Mouse (Mus musculus): ENCODE data around the gene Elmo1. TPM values are rescaled to one million over a fixed set of nuclear protein-coding genes. Genes with fewer than 3 reads are reported as not detected.

Elmo1 gene
- polyA plus RNA-seq, 1 experiment from 2014 or later, result 12.3 TPM

DNA sequence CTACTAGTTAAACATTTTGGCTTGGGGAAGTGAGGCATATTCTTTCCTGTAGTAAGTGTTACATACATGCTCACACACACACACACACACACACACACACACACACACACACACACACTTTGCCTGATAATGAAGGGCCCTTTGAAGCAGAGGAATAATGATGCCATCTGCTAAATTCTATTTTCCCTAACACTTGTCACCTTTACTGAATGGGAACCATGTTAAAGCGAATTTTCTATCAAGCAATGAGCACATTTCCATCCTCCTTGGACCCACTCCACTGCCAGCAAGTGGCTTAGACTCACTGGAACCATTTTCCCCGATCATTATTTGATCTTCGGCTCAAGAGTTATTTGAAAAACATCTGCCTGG, 8.2 kb downstream of the Elmo1 start:
- H3K9ac ChIP-seq (ENCODE audit: low read length), result no peak overlapping the region
- no peak overlapping the region for H3K4me3 ChIP-seq (ENCODE audit: low read depth, low read length)
- ATAC-seq (replicated peaks; ENCODE audit: low FRiP score), result no peak
- H3K9me3 ChIP-seq (ENCODE audit: control insufficient read depth, low read length), result no peaks in the 10 kb centered on the region
- H3K27ac ChIP-seq (ENCODE audit: low read depth, low read length), result no peak overlapping the region
- 80% methylated on average over 3 of the region's 3 CpGs for WGBS
- H3K4me2 ChIP-seq (ENCODE audit: low read depth, low read length, severe bottlenecking), result no peak overlapping the region
- H3K27me3 ChIP-seq (ENCODE audit: control insufficient read depth, insufficient read depth, low read length), result no peaks in the 10 kb centered on the region
- no peaks in the 10 kb centered on the region for H3K36me3 ChIP-seq (ENCODE audit: control insufficient read depth, insufficient read depth, low read length)
- DNase-seq (ENCODE audit: low spot score), result no peak
- H3K4me1 ChIP-seq (replicated peaks; ENCODE audit: control insufficient read depth, insufficient read depth, low read length), result no peaks in the 10 kb centered on the region

DNA sequence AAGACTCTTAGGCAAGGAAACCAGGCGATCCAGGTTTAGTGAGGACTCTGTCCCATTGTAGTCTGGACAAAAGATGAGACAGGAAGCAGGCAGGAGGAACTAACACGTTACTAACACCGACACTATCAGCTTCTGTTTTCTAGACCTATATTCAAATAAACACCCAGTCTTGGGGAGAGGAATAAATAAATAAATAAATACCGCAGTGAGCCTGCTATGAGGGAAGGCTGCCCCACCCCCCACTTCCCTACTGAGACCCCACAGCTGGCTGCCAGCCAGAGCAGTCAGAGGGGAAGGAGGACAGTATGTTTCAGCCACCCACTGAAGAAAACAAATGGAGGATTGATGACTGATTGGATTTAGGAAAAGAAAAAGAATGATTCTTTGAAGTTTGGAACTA, 9.2 kb downstream of the Elmo1 start:
- H3K9ac ChIP-seq (ENCODE audit: low read length), result no peak overlapping the region
- no peak overlapping the region; the same call in 1 of the 2 replicates for H3K27ac ChIP-seq (ENCODE audit: low read depth, low read length)
- ATAC-seq (replicated peaks; ENCODE audit: low FRiP score) (no peak), DNase-seq (ENCODE audit: low spot score) (no peak)
- H3K27me3 ChIP-seq (ENCODE audit: control insufficient read depth, insufficient read depth, low read length), result no peaks in the 10 kb centered on the region
- no peaks in the 10 kb centered on the region for H3K4me1 ChIP-seq (replicated peaks; ENCODE audit: control insufficient read depth, insufficient read depth, low read length)
- H3K9me3 ChIP-seq (ENCODE audit: control insufficient read depth, low read length), result no peaks in the 10 kb centered on the region
- no peak overlapping the region for H3K4me3 ChIP-seq (ENCODE audit: low read depth, low read length)
- H3K4me2 ChIP-seq (ENCODE audit: low read depth, low read length, severe bottlenecking), result no peak overlapping the region
- WGBS, result 3% methylated on average over 4 of the region's 4 CpGs
- H3K36me3 ChIP-seq (ENCODE audit: control insufficient read depth, insufficient read depth, low read length), result no peaks in the 10 kb centered on the region

DNA sequence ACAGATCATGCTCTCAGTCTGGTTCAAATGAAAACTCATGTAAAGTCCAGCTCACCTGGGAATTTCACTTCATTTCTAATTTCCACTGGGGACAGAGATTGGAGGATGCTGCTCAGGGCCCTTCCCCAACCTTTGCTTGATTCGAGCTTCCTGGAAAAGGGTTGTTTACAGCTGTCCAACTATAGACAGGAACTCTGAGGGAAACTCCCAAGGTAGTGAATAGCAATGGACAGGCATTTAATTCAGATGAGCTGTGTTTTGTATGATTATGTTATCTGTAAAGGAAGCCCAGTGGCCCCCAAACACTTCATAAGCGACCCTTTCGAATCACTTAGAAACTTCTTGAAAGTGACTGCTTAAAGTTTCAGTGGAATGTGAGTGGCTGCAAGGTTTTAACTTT, 10.0 kb downstream of the Elmo1 start:
- ATAC-seq (replicated peaks; ENCODE audit: low FRiP score), result no peak
- Histone ChIP-seq H3K4me1 (replicated peaks; ENCODE audit: control insufficient read depth, insufficient read depth, low read length) (no peaks in the 10 kb centered on the region), H3K9me3 (ENCODE audit: control insufficient read depth, low read length) (no peaks in the 10 kb centered on the region), H3K27ac (ENCODE audit: low read depth, low read length) (no peak overlapping the region), H3K4me2 (ENCODE audit: low read depth, low read length, severe bottlenecking) (no peak overlapping the region), H3K36me3 (ENCODE audit: control insufficient read depth, insufficient read depth, low read length) (no peaks in the 10 kb centered on the region), H3K4me3 (ENCODE audit: low read depth, low read length) (no peak overlapping the region), H3K9ac (ENCODE audit: low read length) (no peak overlapping the region), H3K27me3 (ENCODE audit: control insufficient read depth, insufficient read depth, low read length) (no peaks in the 10 kb centered on the region)
- WGBS, result 87% methylated on average over 3 of the region's 3 CpGs
- DNase-seq (ENCODE audit: low spot score), result no peak

DNA sequence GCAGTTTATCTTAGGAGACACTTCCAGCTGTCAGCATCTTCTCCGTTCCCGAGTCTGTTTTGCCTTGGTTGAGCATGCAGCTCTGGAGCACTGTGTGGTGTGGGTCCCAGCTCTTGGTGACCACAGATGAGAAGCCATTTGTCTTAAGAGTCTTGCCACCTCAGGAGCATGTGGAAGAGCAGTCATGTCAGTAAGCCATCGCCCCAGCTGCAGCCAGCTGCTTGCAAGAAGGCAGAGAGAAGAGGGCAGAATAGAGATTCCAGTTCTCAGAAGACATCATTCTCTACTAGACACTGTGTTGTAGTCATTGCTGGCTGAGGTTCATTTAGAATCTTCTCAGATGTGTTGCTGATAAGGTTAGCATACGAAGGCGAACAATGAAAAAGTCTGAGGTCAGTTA, 11.3 kb downstream of the Elmo1 start:
- H3K4me2 ChIP-seq (ENCODE audit: low read depth, low read length, severe bottlenecking), result no peak overlapping the region
- no peaks in the 10 kb centered on the region for H3K36me3 ChIP-seq (ENCODE audit: control insufficient read depth, insufficient read depth, low read length)
- no peaks in the 10 kb centered on the region for H3K4me1 ChIP-seq (replicated peaks; ENCODE audit: control insufficient read depth, insufficient read depth, low read length)
- no peak overlapping the region for H3K9ac ChIP-seq (ENCODE audit: low read length)
- H3K4me3 ChIP-seq (ENCODE audit: low read depth, low read length), result no peak overlapping the region
- 92% methylated on average over 5 of the region's 5 CpGs for WGBS
- H3K9me3 ChIP-seq (ENCODE audit: control insufficient read depth, low read length), result no peaks in the 10 kb centered on the region
- ATAC-seq (replicated peaks; ENCODE audit: low FRiP score) (no peak), DNase-seq (ENCODE audit: low spot score) (no peak)
- no peaks in the 10 kb centered on the region for H3K27me3 ChIP-seq (ENCODE audit: control insufficient read depth, insufficient read depth, low read length)
- no peak overlapping the region for H3K27ac ChIP-seq (ENCODE audit: low read depth, low read length)

DNA sequence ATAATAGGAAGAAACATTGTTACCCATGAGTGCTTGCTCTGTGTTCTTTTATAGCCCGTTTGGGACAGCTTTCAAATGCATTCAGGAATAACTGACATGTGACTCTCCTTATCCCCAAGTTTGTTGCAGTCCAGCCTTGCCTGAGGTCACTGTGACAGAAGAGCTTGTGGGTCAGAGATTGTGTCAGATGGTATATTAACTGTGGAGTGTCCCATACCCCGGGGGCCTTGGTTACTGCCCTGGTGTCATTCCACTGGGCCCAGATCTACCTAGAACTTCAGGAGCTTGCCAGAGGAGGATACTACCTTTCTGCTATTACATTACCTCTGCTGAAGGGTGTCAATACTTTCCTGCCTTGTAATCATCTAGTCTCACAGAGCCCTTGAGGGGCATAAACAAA, 14.4 kb downstream of the Elmo1 start:
- no peaks in the 10 kb centered on the region for H3K36me3 ChIP-seq (ENCODE audit: control insufficient read depth, insufficient read depth, low read length)
- H3K27me3 ChIP-seq (ENCODE audit: control insufficient read depth, insufficient read depth, low read length), result no peaks in the 10 kb centered on the region
- no peaks in the 10 kb centered on the region for H3K9me3 ChIP-seq (ENCODE audit: control insufficient read depth, low read length)
- no peak overlapping the region for H3K4me2 ChIP-seq (ENCODE audit: low read depth, low read length, severe bottlenecking)
- ATAC-seq (replicated peaks; ENCODE audit: low FRiP score), result no peak
- H3K9ac ChIP-seq (ENCODE audit: low read length), result no peak overlapping the region
- H3K27ac ChIP-seq (ENCODE audit: low read depth, low read length), result no peak overlapping the region
- H3K4me1 ChIP-seq (replicated peaks; ENCODE audit: control insufficient read depth, insufficient read depth, low read length), result no peaks in the 10 kb centered on the region
- no peak for DNase-seq (ENCODE audit: low spot score)
- H3K4me3 ChIP-seq (ENCODE audit: low read depth, low read length), result no peak overlapping the region
- 79% methylated on average over 2 of the region's 2 CpGs for WGBS

DNA sequence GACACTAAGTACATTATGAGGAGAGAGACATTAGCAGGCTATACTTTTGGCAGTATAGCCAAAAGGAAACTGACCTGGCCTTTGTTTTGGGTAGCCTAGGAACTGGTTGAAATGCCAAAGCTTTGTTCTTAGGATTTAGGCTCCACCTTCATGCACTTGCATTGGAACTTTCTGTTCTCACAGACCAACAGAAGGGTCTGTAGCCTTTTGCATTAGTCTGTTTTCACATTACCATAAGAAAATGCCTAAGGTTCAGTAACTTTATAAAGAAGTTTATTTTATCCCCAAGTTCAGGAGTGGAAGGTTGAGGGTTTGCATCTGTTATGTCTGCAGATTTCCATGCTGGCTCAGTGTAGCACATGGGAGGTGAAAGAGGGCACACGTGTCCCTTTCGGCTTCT, 15.6 kb downstream of the Elmo1 start:
- no peak overlapping the region for H3K4me3 ChIP-seq (ENCODE audit: low read depth, low read length)
- H3K36me3 ChIP-seq (ENCODE audit: control insufficient read depth, insufficient read depth, low read length), result no peaks in the 10 kb centered on the region
- ATAC-seq (replicated peaks; ENCODE audit: low FRiP score) (no peak), DNase-seq (ENCODE audit: low spot score) (no peak)
- H3K27me3 ChIP-seq (ENCODE audit: control insufficient read depth, insufficient read depth, low read length), result no peaks in the 10 kb centered on the region
- H3K9ac ChIP-seq (ENCODE audit: low read length), result no peak overlapping the region
- H3K9me3 ChIP-seq (ENCODE audit: control insufficient read depth, low read length), result no peaks in the 10 kb centered on the region
- H3K4me2 ChIP-seq (ENCODE audit: low read depth, low read length, severe bottlenecking), result no peak overlapping the region
- no peak overlapping the region for H3K27ac ChIP-seq (ENCODE audit: low read depth, low read length)
- WGBS, result 95% methylated on average over 2 of the region's 2 CpGs
- no peaks in the 10 kb centered on the region for H3K4me1 ChIP-seq (replicated peaks; ENCODE audit: control insufficient read depth, insufficient read depth, low read length)

DNA sequence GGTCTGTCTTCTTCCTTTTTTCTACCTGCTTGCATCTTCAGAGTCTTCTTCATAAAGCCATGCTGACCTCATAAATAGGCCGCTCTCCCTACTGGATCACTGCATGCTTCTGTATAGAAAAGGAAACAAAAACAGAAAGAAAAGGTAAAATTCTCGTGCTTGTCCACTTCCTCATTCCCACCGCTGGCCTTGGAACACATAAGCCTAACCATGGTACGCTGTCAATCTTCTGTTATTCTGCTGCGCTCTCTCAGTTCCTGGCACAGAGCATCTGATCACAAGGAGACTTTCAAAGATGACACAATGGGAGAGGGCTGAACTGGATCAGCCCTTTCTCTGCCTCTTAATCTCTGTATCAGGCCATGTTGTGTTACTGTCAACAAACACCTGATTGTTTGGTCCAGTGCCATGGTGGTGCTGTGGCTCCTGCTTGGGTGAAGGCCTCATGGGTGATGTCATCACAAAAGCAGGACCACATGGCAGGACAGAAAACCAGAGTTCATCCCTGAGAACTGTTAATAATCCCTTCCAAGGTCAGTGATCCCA, 17.6 kb downstream of the Elmo1 start:
- WGBS, result 91% methylated on average over 5 of the region's 5 CpGs
- Histone ChIP-seq H3K27ac (ENCODE audit: low read depth, low read length) (no peak overlapping the region), H3K4me2 (ENCODE audit: low read depth, low read length, severe bottlenecking) (no peak overlapping the region), H3K4me3 (ENCODE audit: low read depth, low read length) (no peak overlapping the region), H3K4me1 (replicated peaks; ENCODE audit: control insufficient read depth, insufficient read depth, low read length) (no peaks in the 10 kb centered on the region), H3K9ac (ENCODE audit: low read length) (no peak overlapping the region), H3K9me3 (ENCODE audit: control insufficient read depth, low read length) (no peaks in the 10 kb centered on the region), H3K27me3 (ENCODE audit: control insufficient read depth, insufficient read depth, low read length) (0 out of 2 replicates have a peak, but pooled peaks cover 2% of the 10 kb centered on the region), H3K36me3 (ENCODE audit: control insufficient read depth, insufficient read depth, low read length) (no peaks in the 10 kb centered on the region)
- ATAC-seq (replicated peaks; ENCODE audit: low FRiP score) (no peak), DNase-seq (ENCODE audit: low spot score) (no peak)

DNA sequence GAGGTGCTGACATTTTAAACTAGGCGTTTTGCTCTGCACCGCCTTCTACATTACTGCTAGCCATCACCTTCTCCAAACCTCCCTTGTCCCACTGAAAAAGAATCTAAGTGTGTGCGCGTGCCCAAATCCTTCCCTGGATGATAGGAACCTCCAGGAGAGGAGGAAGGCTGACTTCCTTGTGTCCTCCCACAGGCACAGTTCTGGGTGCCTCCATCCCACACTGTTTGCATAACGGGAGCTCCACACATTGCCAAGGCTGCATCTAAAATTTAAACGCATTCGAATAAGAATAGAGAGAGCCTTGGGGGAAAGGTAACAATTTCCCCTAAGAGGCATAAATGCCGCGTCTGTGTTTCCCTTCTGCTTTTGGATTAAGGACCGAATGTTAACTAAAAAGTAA, 18.6 kb downstream of the Elmo1 start:
- no peaks in the 10 kb centered on the region for H3K9me3 ChIP-seq (ENCODE audit: control insufficient read depth, low read length)
- no peak for DNase-seq (ENCODE audit: low spot score)
- 64% methylated on average over 10 of the region's 10 CpGs for WGBS

DNA sequence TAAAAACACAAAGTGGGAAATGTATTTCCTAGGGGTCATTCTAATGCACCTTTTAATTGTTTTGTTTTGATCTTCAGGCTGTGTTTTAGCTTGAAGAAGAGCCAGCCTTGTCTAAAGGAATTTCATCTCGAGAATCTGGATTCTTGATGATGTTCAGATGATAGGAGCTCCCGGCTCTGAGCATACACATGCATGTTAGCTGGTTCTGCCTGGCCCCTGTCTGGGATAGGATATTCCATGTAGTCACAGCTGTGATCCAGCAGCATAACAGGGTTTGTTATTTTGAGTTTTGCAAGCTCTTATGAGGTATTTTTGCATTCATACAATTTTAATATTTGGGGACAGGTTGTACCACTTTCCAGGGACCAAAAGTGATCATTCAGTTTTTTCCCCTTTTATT, 19.1 kb downstream of the Elmo1 start:
- DNase-seq (ENCODE audit: low spot score) (no peak), ATAC-seq (replicated peaks; ENCODE audit: low FRiP score) (no peak)
- Histone ChIP-seq H3K9me3 (ENCODE audit: control insufficient read depth, low read length) (no peaks in the 10 kb centered on the region), H3K27ac (ENCODE audit: low read depth, low read length) (no peak overlapping the region), H3K4me3 (ENCODE audit: low read depth, low read length) (no peak overlapping the region), H3K4me2 (ENCODE audit: low read depth, low read length, severe bottlenecking) (no peak overlapping the region), H3K36me3 (ENCODE audit: control insufficient read depth, insufficient read depth, low read length) (no peaks in the 10 kb centered on the region), H3K27me3 (ENCODE audit: control insufficient read depth, insufficient read depth, low read length) (0 out of 2 replicates have a peak, but pooled peaks cover 2% of the 10 kb centered on the region), H3K4me1 (replicated peaks; ENCODE audit: control insufficient read depth, insufficient read depth, low read length) (no peaks in the 10 kb centered on the region), H3K9ac (ENCODE audit: low read length) (no peak overlapping the region)
- 58% methylated on average over 2 of the region's 2 CpGs for WGBS

More for the DNA sequence above, 18.6 kb downstream of the Elmo1 start:
- Histone ChIP-seq H3K4me3 (ENCODE audit: low read depth, low read length) (no peak overlapping the region), H3K4me1 (replicated peaks; ENCODE audit: control insufficient read depth, insufficient read depth, low read length) (no peaks in the 10 kb centered on the region), H3K27me3 (ENCODE audit: control insufficient read depth, insufficient read depth, low read length) (0 out of 2 replicates have a peak, but pooled peaks cover 2% of the 10 kb centered on the region), H3K9ac (ENCODE audit: low read length) (no peak overlapping the region), H3K27ac (ENCODE audit: low read depth, low read length) (no peak overlapping the region), H3K4me2 (ENCODE audit: low read depth, low read length, severe bottlenecking) (no peak overlapping the region), H3K36me3 (ENCODE audit: control insufficient read depth, insufficient read depth, low read length) (no peaks in the 10 kb centered on the region)
- ATAC-seq (replicated peaks; ENCODE audit: low FRiP score), result no peak
